Mouse (Mus musculus): ENCODE results near the gene Klk7. TPM values are rescaled to one million over a fixed set of nuclear protein-coding genes. Genes with fewer than 3 reads are reported as not detected.

The Klk7 gene
- 5.4 and 17.8 TPM in 2 replicates for polyA plus RNA-seq (2012; rRNA removed)

GRCm38 (mm10) chr7:43810994-43811393 is at the start of gene Klk7:
Gene Klk7, plus strand, starts transcription at chr7:43811294.

GRCm38 (mm10) chr7:43768597-43768996 is 42.5 kb upstream of the Klk7 start, which contains the start of gene Klk12:
Gene Klk12, plus strand, starts transcription at chr7:43768897.

GRCm38 (mm10) chr7:43774364-43774763 is 36.7 kb upstream of the Klk7 start, which contains the start of gene Klk11:
Gene Klk11, plus strand, starts transcription at chr7:43774604.

GRCm38 (mm10) chr7:43780746-43781145 is 30.3 kb upstream of the Klk7 start, which contains the start of gene Klk10:
Gene Klk10, plus strand, starts transcription at chr7:43781035.

GRCm38 (mm10) chr7:43791591-43791990 is 19.5 kb upstream of the Klk7 start, which contains the start of gene Klk9:
Gene Klk9, plus strand, starts transcription at chr7:43791891.

GRCm38 (mm10) chr7:43797333-43797769 is 13.7 kb upstream of the Klk7 start, which contains the start of gene Klk8:
Gene Klk8, plus strand, starts transcription at chr7:43797577.

GRCm38 (mm10) chr7:43824199-43824598 is 13.1 kb downstream of the Klk7 start, which contains the start of gene Klk6:
Gene Klk6, plus strand, starts transcription at chr7:43824499.

GRCm38 (mm10) chr7:43841701-43842100 is 30.6 kb downstream of the Klk7 start, which contains the start of gene Klk5:
Gene Klk5, plus strand, starts transcription at chr7:43841971.

Other genes with a start within 250 kb of the Klk7 start
- gene Zfp658, start 249.0 kb upstream of the Klk7 start, polyA plus RNA-seq (2012; rRNA removed), result 0.17 and 0.19 TPM in 2 replicates
- 0.06 and 0.27 TPM in 2 replicates for gene Zfp719, start 231.7 kb upstream of the Klk7 start, polyA plus RNA-seq (2012; rRNA removed)
- gene Zfp819, start 204.1 kb upstream of the Klk7 start, polyA plus RNA-seq (2012; rRNA removed), result not detected in 2 replicates
- 0.05 TPM in 1 of 2 replicates, not detected in the other for gene Ceacam18, start 176.6 kb upstream of the Klk7 start, polyA plus RNA-seq (2012; rRNA removed)
- 0.71 and 1.8 TPM in 2 replicates for gene Siglece, start 151.1 kb upstream of the Klk7 start, polyA plus RNA-seq (2012; rRNA removed)
- 7.3 and 10.5 TPM in 2 replicates for gene Ctu1, start 139.3 kb upstream of the Klk7 start, polyA plus RNA-seq (2012; rRNA removed)
- gene Klk14, start 120.9 kb upstream of the Klk7 start, polyA plus RNA-seq (2012; rRNA removed), result 8.7 and 11.1 TPM in 2 replicates
- 36.1 and 62.4 TPM in 2 replicates for gene Klk13, start 98.7 kb upstream of the Klk7 start, polyA plus RNA-seq (2012; rRNA removed)
- gene Klk12, start 42.4 kb upstream of the Klk7 start, polyA plus RNA-seq (2012; rRNA removed), result 2.5 and 6.0 TPM in 2 replicates
- 27.7 and 37.5 TPM in 2 replicates for gene Klk11, start 36.7 kb upstream of the Klk7 start, polyA plus RNA-seq (2012; rRNA removed)
- gene Klk10, start 30.3 kb upstream of the Klk7 start, polyA plus RNA-seq (2012; rRNA removed), result 70.8 and 139 TPM in 2 replicates
- 13.5 and 28.2 TPM in 2 replicates for gene Klk9, start 19.4 kb upstream of the Klk7 start, polyA plus RNA-seq (2012; rRNA removed)
- 35.2 and 46.8 TPM in 2 replicates for gene Klk8, start 13.7 kb upstream of the Klk7 start, polyA plus RNA-seq (2012; rRNA removed)
- 4.1 and 11.7 TPM in 2 replicates for gene Klk6, start 13.2 kb downstream of the Klk7 start, polyA plus RNA-seq (2012; rRNA removed)
- 26.4 and 45.6 TPM in 2 replicates for gene Klk5, start 30.7 kb downstream of the Klk7 start, polyA plus RNA-seq (2012; rRNA removed)
- not detected in 2 replicates for gene Klk4, start 69.9 kb downstream of the Klk7 start, polyA plus RNA-seq (2012; rRNA removed)
- not detected in 2 replicates for gene Klk15, start 122.4 kb downstream of the Klk7 start, polyA plus RNA-seq (2012; rRNA removed)
- not detected in 2 replicates for gene Klk1b8, start 139.4 kb downstream of the Klk7 start, polyA plus RNA-seq (2012; rRNA removed)
- gene Klk1b1, start 155.5 kb downstream of the Klk7 start, polyA plus RNA-seq (2012; rRNA removed), result not detected in 2 replicates
- not detected in 2 replicates for gene Klk1b9, start 164.8 kb downstream of the Klk7 start, polyA plus RNA-seq (2012; rRNA removed)
- not detected in 2 replicates for gene Klk1b11, start 184.6 kb downstream of the Klk7 start, polyA plus RNA-seq (2012; rRNA removed)
- gene Klk1b26, start 200.9 kb downstream of the Klk7 start, polyA plus RNA-seq (2012; rRNA removed), result 0.30 and 0.31 TPM in 2 replicates
- not detected in 2 replicates for gene Klk1b27, start 241.0 kb downstream of the Klk7 start, polyA plus RNA-seq (2012; rRNA removed)